Mouse (Mus musculus): ENCODE data around the gene Comtd1. TPM values are rescaled to one million over a fixed set of nuclear protein-coding genes. Genes with fewer than 3 reads are reported as not detected.

Gene Comtd1
- polyA plus RNA-seq, 2 experiments: 16.0 to 26.5 TPM

DNA sequence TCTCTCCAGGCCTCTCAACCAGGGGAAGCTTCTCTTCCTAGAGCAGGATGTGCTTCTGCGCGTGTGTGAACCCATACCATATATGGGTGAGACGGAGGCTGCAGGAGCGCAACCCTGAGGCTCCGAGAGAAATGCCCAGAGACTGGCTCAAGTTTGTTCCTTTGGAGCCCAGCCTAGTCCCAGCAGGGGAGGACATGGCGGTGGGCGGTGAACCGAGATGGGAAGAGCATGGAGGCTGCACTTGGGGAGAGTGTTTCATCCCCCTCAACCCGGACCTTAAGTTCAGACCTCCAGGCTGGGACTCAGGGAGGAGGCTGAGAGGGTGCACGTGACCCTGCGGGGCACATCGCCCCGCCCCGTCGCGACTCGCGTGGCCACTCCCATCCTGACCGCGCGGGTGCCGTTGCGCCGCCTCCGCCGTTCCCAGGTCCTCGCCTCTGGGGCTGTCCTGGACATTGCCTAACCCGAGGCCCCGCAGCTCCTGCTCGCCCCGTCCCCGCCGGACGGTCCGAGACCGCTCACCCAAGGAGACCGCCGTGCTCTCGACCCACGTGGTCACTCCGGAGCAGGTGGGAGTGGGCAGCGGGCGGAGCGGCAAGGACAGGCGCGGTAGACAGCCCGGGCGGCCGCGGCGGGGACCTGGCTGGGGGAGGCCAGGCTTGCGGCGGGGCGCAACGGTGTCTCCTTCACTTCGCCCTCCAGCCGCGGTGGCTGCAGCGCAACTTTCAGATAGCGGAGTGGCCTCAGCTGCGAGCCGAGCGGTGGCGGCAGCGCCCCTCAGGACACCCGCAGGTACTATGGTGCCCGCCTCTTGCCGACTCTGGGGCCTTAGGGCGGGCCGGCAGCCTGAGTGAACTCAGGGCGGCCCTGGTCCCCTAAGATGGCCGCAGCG is 17.7 kb downstream of the Comtd1 start:
- Histone ChIP-seq H3K9ac (ENCODE audit: low read depth, low read length, severe bottlenecking) (peak overlapping the region; percentile 98), H3K4me3 (replicated peaks; ENCODE audit: low read length) (peak overlapping the region; percentile 98), H3K9me3 (ENCODE audit: control insufficient read depth, low read length) (no peaks in the 10 kb centered on the region), H3K4me1 (ENCODE audit: control insufficient read depth, insufficient read depth, low read length) (peaks cover 14% of the 10 kb centered on the region), H3K4me2 (replicated peaks; ENCODE audit: low read depth, low read length, severe bottlenecking) (peak overlapping the region; percentile 84), H3K27ac (replicated peaks; ENCODE audit: low read depth, low read length) (peak overlapping the region; percentile 95), H3K27me3 (ENCODE audit: control insufficient read depth, insufficient read depth, low read length) (no peaks in the 10 kb centered on the region), H3K36me3 (ENCODE audit: control insufficient read depth, insufficient read depth, low read length) (peaks cover 21% of the 10 kb centered on the region)
- peak; percentile 83; the same call in 1 of the 2 replicates for TF ChIP-seq POLR2A (IDR thresholded peaks at IDR 0.05; ENCODE audit: borderline replicate concordance, extremely low read depth, insufficient read depth, insufficient read length)
- WGBS: 2% methylated on average over 59 of the region's 73 CpGs
- DNase-seq (ENCODE audit: low spot score) (peak; percentile 92), ATAC-seq (ENCODE audit: low FRiP score, low read depth) (peak; percentile 99)

DNA sequence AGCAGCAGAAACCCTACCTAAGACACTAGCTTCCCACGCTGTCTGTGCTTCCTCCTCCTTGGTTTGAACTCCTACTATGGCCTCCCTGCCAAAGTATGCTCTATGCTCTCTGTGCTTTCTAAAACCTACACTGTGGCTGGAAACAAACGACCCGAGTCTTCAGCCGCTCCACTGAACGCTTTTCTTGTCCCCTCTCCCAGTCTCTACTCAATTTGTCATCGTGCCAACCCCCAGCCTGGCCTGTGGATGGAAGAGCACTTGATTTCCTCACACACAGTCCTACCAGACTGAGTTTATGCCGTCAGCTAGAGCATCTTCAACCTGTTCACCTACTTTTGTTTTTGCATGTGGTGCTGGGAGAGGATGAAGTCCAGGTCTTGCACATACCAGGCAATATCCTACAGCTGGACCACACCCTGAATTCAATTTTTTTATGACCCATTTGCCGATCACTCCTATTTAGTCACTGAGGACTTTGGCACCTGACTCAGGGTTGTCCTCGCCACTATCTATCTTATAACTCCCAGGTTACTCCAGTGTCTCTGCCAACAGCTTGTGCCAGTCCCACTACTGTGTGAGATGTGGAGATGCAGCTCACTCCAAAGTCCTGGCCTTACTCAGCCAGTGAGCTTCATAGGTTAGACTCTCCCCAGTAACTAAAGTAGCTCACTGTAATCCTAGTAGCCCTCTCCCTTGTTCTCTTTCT is 22.8 kb downstream of the Comtd1 start:
- H3K36me3 ChIP-seq (ENCODE audit: control insufficient read depth, insufficient read depth, low read length): no peaks in the 10 kb centered on the region
- 83% methylated on average over 9 of the region's 9 CpGs for WGBS

DNA sequence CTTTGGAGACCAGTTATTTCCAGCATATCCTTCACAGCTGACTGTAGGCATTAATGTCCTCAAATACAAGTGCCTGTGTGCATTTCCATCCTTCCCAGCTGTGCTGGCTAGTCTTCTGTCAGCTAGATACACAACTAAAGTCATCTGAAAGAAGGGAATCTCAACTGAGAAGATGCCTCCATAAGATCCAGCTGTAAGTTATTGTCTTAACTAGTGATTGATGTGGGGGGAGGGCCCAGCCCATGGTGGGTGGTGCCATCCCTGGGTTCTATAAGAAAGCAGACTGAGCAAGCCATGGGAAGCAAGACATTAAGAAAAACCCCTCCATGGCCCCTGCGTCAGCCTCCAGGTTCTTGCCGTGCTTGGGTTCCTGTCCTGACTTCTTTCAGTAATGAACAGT is 23.8 kb downstream of the Comtd1 start, which contains the start of gene Vdac2:
Vdac2 (plus strand) TSS at position 301 of the 400 bp plus-strand sequence.
- H3K4me3 ChIP-seq (replicated peaks; ENCODE audit: low read length): no peak within 1 kb of the TSS
- H3K4me1 ChIP-seq (ENCODE audit: control insufficient read depth, insufficient read depth, low read length): peaks cover 6% of the 10 kb centered on the region; the same call in 1 of the 2 replicates
- no peaks in the 10 kb centered on the region for H3K27me3 ChIP-seq (ENCODE audit: control insufficient read depth, insufficient read depth, low read length)
- no peak for ATAC-seq (ENCODE audit: low FRiP score, low read depth)
- no peaks in the 10 kb centered on the region for H3K36me3 ChIP-seq (ENCODE audit: control insufficient read depth, insufficient read depth, low read length)
- no peaks in the 10 kb centered on the region for H3K9me3 ChIP-seq (ENCODE audit: control insufficient read depth, low read length)
- no peak within 1 kb of the TSS for H3K4me2 ChIP-seq (replicated peaks; ENCODE audit: low read depth, low read length, severe bottlenecking)
- WGBS: 88% methylated on average over 2 of the region's 2 CpGs
- no peak for DNase-seq (ENCODE audit: low spot score)
- no peak within 1 kb of the TSS for H3K9ac ChIP-seq (ENCODE audit: low read depth, low read length, severe bottlenecking)
- TF ChIP-seq POLR2A (IDR thresholded peaks at IDR 0.05; ENCODE audit: borderline replicate concordance, extremely low read depth, insufficient read depth, insufficient read length): no peak
- no peak within 1 kb of the TSS for H3K27ac ChIP-seq (replicated peaks; ENCODE audit: low read depth, low read length)

More for the DNA sequence above, 22.8 kb downstream of the Comtd1 start:
- Histone ChIP-seq H3K27ac (replicated peaks; ENCODE audit: low read depth, low read length) (no peak overlapping the region), H3K4me3 (replicated peaks; ENCODE audit: low read length) (no peak overlapping the region), H3K9ac (ENCODE audit: low read depth, low read length, severe bottlenecking) (no peak overlapping the region), H3K4me1 (ENCODE audit: control insufficient read depth, insufficient read depth, low read length) (peaks cover 9% of the 10 kb centered on the region), H3K9me3 (ENCODE audit: control insufficient read depth, low read length) (no peaks in the 10 kb centered on the region), H3K27me3 (ENCODE audit: control insufficient read depth, insufficient read depth, low read length) (no peaks in the 10 kb centered on the region), H3K4me2 (replicated peaks; ENCODE audit: low read depth, low read length, severe bottlenecking) (no peak overlapping the region)
- no peak for ATAC-seq (ENCODE audit: low FRiP score, low read depth)
- DNase-seq (ENCODE audit: low spot score): no peak
- TF ChIP-seq POLR2A (IDR thresholded peaks at IDR 0.05; ENCODE audit: borderline replicate concordance, extremely low read depth, insufficient read depth, insufficient read length): no peak

DNA sequence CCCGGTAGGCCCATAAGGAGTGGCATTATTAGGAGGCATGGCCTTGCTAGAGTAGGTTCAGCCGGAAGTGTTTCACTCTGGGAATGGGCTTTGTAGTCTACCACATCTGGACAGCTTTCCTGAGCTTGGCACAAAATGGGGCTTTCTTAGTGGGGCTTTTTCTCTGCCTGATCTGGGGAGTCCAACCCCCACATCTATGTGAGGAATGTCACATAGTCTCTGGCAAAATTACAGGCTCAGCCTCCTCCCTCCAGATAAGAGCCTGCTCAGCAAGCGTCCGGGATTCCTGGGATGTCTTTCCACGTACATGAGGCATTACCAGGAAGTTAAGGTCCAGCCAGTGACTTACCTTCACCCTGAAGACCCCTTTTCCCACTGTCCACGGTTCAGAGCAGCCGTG is 24.9 kb downstream of the Comtd1 start:
- ATAC-seq (ENCODE audit: low FRiP score, low read depth) (no peak), DNase-seq (ENCODE audit: low spot score) (peak; percentile 12)
- H3K4me3 ChIP-seq (replicated peaks; ENCODE audit: low read length): no peak overlapping the region
- H3K4me1 ChIP-seq (ENCODE audit: control insufficient read depth, insufficient read depth, low read length): peaks cover 6% of the 10 kb centered on the region; the same call in 1 of the 2 replicates
- H3K27me3 ChIP-seq (ENCODE audit: control insufficient read depth, insufficient read depth, low read length): no peaks in the 10 kb centered on the region
- no peaks in the 10 kb centered on the region for H3K36me3 ChIP-seq (ENCODE audit: control insufficient read depth, insufficient read depth, low read length)
- H3K9me3 ChIP-seq (ENCODE audit: control insufficient read depth, low read length): no peaks in the 10 kb centered on the region
- 63% methylated on average over 7 of the region's 7 CpGs for WGBS
- no peak overlapping the region for H3K9ac ChIP-seq (ENCODE audit: low read depth, low read length, severe bottlenecking)
- no peak for TF ChIP-seq POLR2A (IDR thresholded peaks at IDR 0.05; ENCODE audit: borderline replicate concordance, extremely low read depth, insufficient read depth, insufficient read length)
- no peak overlapping the region for H3K4me2 ChIP-seq (replicated peaks; ENCODE audit: low read depth, low read length, severe bottlenecking)
- no peak overlapping the region for H3K27ac ChIP-seq (replicated peaks; ENCODE audit: low read depth, low read length)

DNA sequence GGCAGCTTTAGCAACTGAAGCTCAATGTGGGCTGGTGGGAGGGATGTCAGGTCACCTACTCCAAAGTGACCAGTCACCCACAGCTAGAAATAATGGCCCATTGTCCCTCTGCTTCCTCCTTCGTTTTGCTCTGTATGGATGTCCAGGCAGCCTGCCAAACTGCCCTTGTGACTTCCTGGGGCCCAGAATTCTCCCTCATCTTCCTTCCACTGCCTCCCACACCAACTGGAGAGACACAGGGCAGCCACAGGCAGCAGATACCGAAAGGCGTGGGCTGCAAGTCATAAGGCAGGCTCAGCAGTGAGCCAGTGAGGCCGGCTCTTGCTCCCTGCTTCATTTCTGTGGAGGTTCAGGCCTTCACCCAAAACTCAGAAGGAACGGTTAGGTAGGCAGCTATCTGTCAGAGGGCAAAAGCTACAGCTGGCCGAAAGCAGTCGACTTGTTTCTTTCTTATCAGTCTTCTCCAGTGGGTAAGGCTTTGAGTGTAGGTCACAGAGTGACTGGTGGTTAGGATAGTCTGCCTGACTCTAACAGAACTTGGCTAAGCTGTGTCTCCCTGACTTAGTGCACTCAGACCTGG is 25.9 kb downstream of the Comtd1 start:
- H3K9ac ChIP-seq (ENCODE audit: low read depth, low read length, severe bottlenecking): no peak overlapping the region
- no peaks in the 10 kb centered on the region for H3K27me3 ChIP-seq (ENCODE audit: control insufficient read depth, insufficient read depth, low read length)
- DNase-seq (ENCODE audit: low spot score) (peak; percentile 50), ATAC-seq (ENCODE audit: low FRiP score, low read depth) (no peak)
- H3K4me1 ChIP-seq (ENCODE audit: control insufficient read depth, insufficient read depth, low read length): peaks cover 6% of the 10 kb centered on the region; the same call in 1 of the 2 replicates
- peak overlapping the region; percentile 14 for H3K27ac ChIP-seq (replicated peaks; ENCODE audit: low read depth, low read length)
- H3K4me3 ChIP-seq (replicated peaks; ENCODE audit: low read length): no peak overlapping the region
- TF ChIP-seq POLR2A (IDR thresholded peaks at IDR 0.05; ENCODE audit: borderline replicate concordance, extremely low read depth, insufficient read depth, insufficient read length): no peak
- no peaks in the 10 kb centered on the region for H3K9me3 ChIP-seq (ENCODE audit: control insufficient read depth, low read length)
- WGBS: 73% methylated on average over 7 of the region's 7 CpGs
- no peak overlapping the region for H3K4me2 ChIP-seq (replicated peaks; ENCODE audit: low read depth, low read length, severe bottlenecking)
- no peaks in the 10 kb centered on the region for H3K36me3 ChIP-seq (ENCODE audit: control insufficient read depth, insufficient read depth, low read length)

Measured in limb, embryonic 14.5 days (tissue).